Mouse (Mus musculus): Measurements from ENCODE around the gene Ifna2.
A peak's percentile ranks its signal among the peaks of the same experiment; 100 is the strongest.

Ifna2 gene

DNA sequence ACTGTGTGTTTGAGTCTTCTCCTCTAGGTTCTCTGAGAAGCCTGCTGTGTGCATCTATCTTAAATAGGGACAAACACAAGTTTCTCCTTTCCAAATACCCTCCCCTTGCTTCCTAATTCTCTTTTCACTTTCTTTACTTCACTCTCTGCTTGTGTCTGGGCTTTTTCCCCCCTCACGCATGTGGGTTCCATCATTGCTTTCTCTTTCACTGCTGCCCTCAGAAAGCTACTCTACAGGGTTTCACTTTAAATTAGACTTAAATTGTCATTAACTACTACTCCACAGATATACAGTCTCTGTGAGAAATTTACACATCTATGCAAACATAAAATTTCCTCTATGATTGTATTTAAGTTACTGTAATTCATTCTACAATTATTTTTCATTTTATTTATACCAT, at the start of gene Ifna2:
Gene Ifna2 (minus strand): TSS at position 101 of the 400 bp plus-strand sequence.
- no peak for DNase-seq (ENCODE audit: low spot score in 2 of 2)

DNA sequence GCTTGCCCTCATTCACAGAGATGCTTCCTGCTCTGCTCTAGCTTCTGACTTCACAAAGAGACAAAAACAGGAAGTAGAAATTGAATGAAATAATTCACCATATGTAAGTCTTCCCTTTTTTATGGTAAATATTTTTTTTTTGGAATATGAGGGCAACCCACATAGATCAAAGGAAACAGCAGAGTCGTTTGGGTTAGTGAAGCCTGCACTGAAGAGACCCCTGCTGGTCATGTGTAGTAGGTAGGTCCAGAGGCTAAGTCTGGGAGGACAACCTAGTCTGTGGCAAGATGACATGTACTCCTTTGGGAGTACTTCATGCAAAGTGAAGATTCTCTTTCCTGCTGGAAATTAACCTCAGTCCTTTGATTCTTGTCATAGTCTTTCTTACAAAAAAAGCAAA, 43.6 kb upstream of the Ifna2 start:
- DNase-seq (ENCODE audit: low spot score in 2 of 2): no peak

DNA sequence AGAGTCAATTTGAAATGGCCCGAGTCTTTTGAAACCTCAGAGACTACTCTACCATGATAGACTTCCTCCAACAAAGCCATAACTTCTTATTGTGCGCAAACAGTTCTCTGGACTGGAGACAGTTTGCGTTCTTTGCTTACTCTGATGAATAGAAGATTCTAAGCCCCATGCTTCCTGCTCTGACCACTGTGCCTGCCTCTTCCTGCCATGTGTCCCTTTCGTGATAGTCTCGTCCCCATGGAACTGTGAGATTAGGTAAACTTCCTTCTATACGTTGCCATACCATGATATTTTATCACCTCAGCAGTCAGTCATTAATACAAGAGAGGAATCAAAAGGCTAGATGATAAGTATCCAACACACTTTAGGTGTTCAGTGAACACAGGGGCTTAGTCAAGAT, 43.0 kb upstream of the Ifna2 start:
- DNase-seq (ENCODE audit: low spot score in 2 of 2): no peak

DNA sequence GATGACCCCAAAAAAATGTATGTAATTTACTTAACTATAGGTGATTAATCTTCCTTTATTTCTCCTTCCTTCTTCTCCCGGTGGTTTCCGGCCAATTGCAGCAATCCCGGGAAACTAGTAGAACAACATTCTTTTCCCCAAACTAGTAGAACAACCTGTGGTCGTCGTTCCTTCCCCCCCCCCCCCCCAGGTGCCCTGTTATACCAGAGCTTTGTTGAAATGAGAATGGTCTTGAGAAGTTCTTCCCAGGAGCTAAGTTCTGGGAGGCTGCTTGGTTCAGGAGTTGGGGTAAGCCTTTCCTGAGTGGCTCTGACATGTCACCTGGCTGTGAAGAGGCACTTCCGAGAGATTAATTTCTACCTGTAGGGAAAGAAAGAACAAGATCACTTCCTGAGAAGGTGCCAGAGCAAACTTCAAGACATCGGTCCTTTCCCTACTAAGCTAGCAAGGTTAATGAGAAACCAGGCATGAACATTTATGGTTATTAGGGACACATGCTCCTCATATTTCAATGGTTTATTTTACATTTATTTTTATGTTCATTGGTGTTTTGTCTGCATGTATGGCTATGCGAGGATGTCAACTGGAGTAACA, 39.9 kb upstream of the Ifna2 start:
- no peak for DNase-seq (ENCODE audit: low spot score in 2 of 2)

DNA sequence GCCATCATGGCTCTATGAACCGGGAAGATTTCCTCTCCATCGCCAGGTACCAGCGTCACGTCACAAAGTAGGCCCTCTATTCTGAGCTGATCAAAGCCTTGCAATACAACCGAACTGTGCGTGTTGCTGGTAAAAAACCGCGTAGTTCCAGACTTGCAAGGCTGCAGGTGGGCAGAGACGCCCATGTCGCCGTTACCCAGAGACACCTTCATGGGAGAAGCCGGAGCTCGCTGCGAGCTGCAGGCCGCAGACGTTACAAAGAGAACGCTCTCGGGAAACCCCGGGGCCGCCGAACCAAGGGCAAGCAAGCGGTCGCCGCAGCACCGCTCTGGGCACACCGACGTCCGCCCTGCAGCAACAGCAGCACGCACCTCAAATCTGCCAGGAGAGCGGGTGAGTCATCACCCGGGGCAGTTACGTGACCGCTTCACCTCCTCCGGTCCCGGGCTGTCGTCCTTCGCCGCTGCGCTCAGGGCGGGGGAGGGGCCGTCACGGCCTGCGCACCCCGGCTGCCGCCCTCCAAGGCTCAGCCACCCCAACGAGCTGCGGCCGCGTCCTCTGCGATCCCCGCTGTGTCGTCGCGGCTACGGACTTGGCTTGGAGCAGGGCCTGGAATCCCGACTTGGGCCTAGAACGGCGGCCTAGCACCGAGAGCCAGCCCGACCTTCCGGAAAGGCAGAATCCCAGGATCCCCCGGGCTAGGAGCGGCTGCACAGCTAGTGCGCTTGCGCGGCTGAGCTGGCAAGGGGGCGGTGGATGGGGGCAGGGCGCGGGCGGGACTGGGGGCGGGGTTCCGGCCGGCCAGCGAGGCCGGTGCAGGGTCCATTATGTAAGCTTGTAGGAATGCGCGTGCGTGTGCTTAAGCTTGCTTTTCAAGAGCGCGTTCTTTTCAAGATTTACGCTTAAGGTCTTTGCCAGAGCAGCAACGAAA, 38.3 kb upstream of the Ifna2 start, which contains the start of the genes Gm26566 and Klhl9:
Gene Gm26566 (plus strand): TSS at position 15 of the 931 bp plus-strand sequence.
Gene Klhl9 (minus strand): TSS at position 675 of the 931 bp plus-strand sequence.
- peak; percentile 75 for DNase-seq (ENCODE audit: low spot score in 2 of 2)

DNA sequence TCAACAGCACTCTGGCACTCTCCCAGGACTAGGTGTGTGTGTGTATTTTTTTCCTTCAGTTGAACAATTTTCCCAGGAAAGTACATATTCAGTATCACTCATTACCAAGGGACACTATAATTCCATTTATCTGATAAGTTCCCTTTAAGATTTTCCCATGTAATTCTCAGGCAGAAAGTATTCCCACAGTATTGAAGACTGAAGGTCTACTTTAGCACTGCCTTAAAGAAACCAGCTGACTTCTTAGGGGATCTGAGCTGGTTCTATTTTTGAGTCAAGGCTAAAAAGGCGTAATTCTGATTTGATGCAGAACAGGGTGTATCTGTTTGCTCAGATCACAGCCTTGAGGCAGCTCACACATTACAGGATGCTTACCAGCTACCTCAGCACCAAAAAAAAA, 35.0 kb upstream of the Ifna2 start:
- DNase-seq (ENCODE audit: low spot score in 2 of 2): no peak

DNA sequence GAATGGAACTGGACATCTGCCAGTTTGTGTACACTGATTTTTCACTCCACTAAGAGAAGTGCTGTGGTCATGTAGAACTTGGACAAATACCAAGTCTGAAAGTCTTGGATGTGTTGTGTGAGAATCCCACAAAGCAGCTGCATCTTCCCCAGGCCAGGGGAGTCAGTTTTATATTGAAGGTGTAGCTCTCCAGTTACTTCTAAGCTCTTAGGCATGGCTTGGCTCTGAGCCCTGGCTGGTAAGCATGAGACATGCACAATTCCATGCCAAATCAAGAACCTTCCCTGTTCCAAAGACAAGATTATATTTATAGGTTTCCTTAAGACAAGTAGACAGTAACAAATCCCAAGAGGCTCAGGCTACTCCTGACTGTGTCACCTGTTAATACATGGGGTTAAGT, 31.3 kb upstream of the Ifna2 start:
- no peak for DNase-seq (ENCODE audit: low spot score in 2 of 2)

DNA sequence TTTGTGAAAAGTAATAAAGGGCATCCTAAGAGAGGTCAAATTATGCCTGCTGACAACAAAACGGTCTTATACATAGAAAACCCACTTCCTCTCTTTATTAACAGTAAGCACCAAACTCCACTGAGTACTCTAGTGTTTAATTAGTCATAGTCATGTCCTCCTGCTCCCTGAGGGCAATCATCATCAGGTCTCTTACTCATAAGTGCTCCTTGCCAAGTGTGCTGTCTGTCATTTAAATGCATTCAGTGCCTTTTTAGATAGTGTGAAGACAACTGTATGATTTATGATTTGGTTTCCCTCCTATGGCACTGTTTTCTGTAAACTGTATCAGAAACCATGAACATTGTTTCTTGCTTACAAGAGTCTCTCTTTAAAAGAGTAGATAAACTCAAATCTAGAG, 30.6 kb upstream of the Ifna2 start:
- no peak for DNase-seq (ENCODE audit: low spot score in 2 of 2)

DNA sequence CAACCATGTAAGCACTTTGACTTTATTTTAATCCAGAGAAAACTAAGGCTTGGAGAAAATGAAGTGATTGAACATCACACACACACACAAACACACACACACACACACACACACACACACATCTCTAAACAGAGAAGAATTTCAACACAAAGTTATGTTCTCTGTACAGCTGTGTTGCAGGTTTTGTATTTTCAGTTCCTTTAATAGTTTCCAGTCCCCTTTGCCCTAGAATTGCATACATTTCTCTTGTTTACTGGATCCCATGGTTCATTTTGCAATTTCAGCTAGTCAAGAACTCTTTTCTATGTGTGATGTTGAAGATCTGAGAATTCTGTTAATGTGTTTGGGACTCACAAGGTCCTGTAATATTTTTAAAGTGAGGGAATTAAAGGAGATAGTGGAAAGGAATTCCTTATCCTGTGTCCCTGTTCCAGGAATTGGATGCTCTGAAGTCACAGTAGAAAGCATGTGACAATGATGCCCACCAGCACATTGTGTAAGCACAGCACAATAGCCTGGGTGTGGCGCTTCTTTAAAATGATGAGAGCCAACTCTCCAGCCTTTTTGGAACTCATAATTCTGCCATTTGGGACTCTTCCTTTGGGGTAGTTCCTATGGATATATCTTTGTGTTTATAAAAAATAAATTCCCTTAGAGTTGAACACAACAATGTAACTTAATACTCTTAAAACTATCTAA, 23.6 kb upstream of the Ifna2 start:
- DNase-seq (ENCODE audit: low spot score in 2 of 2): no peak

DNA sequence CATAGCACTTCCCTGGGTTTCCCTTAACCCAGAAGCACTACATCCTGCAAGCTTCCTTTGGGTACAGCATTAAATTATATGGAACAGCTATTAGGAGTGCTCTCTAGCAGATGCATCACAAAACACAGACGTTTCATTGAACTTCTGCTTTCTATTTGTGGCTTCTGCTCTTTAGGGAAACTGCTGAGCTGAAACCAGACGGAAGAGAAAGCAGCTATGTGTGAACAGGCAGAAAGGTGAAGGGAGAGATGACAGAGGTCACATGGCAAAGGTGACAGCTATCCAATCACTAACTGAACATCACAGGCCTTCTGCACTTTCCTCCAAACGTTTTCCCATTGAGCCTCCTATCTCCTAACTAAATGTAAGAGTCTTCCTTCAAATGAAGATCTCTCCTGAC, 22.2 kb upstream of the Ifna2 start:
- no peak for DNase-seq (ENCODE audit: low spot score in 2 of 2)

DNA sequence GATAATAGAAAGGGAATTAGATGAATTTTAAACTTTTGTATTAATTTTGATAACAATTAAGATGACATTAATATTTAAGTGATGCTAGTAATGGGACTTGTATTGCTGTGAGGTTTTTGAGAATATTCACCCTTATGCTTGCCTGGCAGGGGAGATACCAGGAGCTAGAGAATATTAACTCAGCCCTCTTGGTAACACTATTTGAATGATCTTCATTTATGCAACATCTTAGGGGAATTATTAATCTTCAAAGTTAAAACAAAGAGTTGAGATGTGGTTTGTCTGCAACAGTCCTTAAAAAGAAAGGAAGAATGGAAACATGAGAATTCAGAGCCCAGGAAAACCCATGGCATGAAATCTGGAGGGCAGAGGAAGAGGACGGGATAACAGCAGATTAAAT, 15.6 kb upstream of the Ifna2 start:
- DNase-seq (ENCODE audit: low spot score in 2 of 2): no peak

DNA sequence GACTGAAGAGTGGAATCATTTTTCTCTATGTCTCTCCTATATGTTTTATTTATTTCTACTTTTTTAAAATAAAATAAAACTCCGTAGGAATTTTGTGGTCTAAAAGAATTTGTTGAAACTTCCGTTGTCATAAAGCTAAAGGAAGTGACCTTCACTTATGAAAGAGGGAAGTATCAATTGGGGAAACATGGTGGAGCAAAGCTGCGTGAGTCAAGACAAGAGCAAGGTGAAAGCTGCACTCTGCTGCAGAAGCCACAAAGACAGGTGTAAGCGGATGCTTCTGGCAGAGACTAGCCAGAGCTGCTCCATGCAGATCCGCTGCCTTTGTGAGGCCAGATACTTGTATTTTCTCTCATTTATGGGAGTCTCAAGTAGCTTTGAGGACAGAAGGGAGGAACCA, 15.1 kb upstream of the Ifna2 start:
- DNase-seq (ENCODE audit: low spot score in 2 of 2): no peak

DNA sequence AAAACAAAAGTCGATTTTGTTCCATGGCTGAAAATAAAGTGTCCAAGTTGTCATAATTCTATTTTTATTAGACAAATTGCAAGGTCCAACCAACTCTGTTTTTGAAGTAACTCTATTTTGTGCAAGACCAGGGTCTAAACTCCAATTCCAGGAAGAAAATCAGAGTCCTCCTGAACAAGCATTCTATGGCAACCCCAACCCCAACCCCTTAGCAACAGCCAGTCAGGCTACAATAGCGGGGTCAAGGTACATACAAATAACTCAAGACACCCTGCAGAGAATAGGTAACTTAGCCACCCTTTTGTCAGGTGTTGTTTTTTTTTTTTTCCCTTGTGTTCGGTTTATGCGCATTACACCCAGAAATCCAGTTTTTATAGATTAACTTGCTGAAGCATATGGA, 14.0 kb upstream of the Ifna2 start:
- DNase-seq (ENCODE audit: low spot score in 2 of 2): no peak

DNA sequence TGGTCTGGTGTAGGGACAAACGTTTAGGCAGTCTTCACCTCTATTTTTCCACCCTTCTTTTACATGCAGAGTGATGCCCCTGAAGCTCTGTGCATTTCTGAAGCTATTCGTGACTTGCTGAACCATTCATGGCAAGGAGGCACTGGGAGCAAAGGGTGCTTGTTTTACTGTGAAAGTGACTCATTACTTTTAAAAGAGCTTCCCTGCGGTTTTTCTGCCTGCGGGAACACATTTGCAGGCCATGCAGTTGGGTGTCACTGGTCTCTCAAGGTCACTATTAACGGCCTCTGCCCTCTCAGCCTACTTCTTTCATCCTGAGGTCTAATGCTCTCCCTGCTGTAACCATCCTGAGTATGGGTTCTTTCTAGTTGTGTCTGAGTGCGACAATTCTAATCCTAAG, 13.4 kb upstream of the Ifna2 start:
- DNase-seq (ENCODE audit: low spot score in 2 of 2): no peak

DNA sequence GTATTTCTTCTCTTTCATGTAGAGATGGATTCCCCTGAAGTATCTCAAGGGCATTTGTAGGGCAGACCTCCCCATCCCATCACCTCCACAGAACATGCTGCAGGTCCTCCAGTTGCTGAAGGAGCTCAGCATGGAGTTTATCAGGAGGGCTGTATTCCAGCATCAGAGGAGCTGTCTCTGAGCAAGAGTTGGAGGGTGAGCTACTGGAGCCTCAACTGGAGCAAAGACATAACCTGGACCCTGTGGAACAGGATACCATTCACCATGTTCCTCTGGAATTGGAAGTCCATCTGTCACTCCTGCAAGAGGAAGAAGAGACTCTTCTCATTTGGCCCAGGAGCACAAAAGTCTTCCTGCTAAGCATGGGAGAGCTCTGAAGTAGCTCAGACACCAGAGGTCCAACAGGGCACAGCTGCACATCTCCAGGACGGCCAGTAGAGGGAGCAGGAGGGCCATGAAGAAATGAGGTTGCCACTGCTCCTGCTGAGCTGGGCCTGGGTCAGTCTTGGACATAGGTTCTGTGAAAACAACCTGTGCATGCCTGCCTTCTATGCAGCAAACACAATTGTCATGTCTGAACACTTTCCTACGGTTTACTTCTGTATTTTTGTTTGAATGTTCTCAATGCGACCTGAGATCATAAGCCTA, 12.6 kb upstream of the Ifna2 start:
- DNase-seq (ENCODE audit: low spot score in 2 of 2): peak; percentile 37 to 62

DNA sequence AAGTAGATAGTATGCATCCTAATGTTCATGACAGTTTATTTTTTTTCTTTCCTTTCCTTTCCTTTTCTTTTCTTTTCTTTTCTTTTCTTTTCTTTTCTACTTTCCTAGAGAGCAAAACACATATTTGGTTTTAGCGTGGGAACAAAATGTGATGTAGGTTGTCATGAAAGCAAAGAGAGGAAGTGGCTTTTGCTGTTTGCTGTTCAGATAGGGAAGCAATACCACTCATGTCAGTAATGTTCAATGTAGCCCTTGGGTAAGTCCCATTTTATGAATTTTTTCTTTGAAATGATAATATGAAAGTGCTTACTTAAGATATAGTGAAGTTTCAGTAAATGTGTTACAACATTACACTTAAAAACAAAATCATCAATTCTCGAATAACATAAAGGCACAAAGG, 9.7 kb upstream of the Ifna2 start:
- DNase-seq (ENCODE audit: low spot score in 2 of 2): no peak

DNA sequence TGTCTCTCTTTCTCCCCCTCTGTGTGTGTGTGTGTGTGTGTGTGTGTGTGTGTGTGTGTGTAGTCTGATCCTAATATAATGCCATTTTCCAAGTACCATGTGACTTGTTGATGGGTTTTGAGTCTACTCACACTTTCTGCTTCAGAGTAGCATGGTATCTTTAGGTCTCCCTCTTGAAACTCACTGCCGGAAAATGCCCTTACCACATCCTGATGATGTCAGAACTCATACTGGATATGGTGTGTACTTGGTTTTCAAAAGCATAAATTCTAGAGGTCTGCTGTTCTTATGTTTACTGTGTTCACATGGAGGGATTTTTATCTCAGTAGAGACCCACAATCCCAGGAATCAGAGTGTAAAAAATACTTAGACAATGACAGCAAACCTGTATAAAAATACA, 8.8 kb upstream of the Ifna2 start:
- no peak for DNase-seq (ENCODE audit: low spot score in 2 of 2)

DNA sequence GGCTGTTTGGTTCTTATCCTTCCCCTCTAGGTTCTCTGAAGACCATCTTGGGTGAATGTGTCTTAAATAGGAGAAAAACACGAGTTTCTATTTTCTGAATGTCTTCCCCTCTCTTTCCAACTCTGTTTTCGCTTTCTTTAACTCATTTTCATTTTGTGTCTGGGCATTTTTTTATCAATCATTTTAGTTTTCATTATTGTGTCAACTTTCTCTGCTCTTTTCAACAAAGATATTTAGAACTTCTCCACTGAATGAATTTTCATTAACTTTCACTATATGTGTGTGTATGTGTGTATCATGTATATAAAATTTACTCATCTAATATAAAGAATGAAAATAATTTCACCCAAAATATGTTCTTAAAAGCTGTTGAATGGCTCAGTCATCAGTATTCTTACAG, 7.5 kb upstream of the Ifna2 start, which contains the start of gene Ifnab:
Gene Ifnab (minus strand): TSS at position 101 of the 400 bp plus-strand sequence.
- no peak for DNase-seq (ENCODE audit: low spot score in 2 of 2)

DNA sequence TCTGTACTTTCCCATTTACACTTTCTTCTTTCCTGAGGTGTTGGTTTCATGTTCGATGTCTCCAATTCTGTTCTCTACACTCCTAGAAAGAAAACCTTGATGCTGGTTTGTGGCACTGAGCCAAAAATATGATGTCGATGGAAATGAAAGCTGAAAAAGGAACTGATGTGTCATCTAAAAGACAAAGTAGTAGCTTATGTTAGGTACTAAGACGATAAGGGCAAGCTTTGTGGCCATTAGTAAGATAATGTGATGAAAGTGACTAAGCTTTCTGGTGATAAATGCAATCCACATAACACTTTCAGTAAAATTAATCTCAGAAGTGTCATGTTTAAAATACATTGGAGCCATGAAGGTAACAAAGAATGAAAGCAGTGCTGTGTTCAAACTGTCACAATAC, 2.4 kb downstream of the Ifna2 start:
- DNase-seq (ENCODE audit: low spot score in 2 of 2): no peak

DNA sequence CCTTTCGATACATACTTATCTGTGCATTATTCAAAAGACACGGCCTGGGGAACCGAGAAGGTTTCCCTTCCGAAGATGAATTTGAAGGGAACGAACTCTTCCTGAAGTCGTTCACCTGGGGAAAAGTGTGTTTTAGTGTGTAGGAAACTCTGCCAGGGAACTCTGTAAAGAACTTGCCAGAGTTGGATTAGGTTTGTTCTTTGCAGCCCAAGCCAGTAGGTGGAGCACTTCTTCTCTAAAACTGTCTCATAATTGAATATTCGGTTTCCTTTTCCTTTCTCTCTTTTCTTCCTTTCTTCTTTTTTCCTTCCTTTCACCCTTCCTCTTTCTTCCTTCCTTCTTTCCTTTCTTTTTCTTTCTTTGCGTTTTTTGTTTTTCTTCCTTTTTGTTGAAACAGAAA, 3.4 kb downstream of the Ifna2 start:
- no peak for DNase-seq (ENCODE audit: low spot score in 2 of 2)

DNA sequence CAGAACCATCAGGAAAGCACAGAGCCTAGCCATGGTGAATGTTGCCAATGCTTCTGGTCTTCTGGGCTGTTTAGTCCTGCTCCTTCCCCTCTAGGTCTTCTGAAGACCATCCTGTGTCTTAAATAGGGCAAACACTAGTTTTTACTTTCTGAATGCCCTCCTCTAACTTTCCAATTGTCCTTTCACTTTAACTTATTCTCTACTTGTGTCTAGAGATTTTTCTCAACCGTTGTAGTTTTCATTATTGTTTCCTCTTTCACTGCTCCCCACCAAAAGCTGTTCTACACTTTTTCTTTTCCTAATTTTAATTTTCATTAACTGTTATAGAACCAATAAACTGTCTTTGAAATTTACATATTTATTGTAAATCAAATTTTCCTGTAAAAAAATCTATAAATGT, 6.9 kb downstream of the Ifna2 start, which contains the start of gene Ifna16:
Gene Ifna16 (minus strand): TSS at position 101 of the 400 bp plus-strand sequence.
- no peak for DNase-seq (ENCODE audit: low spot score in 2 of 2)

DNA sequence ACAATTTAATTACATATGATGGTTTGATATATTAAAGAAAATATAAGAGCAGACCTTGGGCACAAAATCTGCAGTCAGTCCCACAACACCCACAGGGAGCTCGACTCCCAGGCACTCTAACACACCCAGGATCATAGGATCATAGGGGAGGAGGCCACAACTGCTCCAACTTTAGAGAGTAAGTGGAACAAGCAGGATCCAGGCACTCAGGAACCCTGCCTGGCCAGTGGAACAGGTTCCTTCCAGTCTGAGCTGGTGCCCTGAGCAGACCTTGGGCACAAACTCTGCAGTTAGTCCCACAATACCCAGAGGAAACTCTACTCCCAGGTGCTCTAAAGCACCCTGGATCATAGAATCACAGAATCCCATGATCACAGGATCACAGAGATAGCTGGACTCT, 28.3 kb downstream of the Ifna2 start:
- DNase-seq (ENCODE audit: low spot score in 2 of 2): no peak

Measured in spleen, postnatal 14 days (tissue).